Mouse (Mus musculus) frontal cortex, postnatal 25 days (tissue): ENCODE measurements around the gene Iltifb.
"Not testable (repeated sequence)": the region's sequence is repeated elsewhere in the genome, so short reads cannot be mapped to it uniquely, and the experiment has no call there.

Source experiments
- DNase-seq, 2 experiments: peaks; one replicate each; pipeline ENCODE4 v3.0.0; 2022; ENCODE audit warnings: low spot score in 2 of 2

Iltifb gene

GRCm38 (mm10) chr10:118294938-118295337 lies at the start of gene Iltifb:
TSS of gene Iltifb (minus strand) at chr10:118295038.
- DNase-seq, result no peak

- not testable (repeated sequence) for DNase-seq
These were observed 48.3 kb upstream of the Iltifb start, which contains the start of gene Gm9046 for GRCm38 (mm10) chr10:118343155-118343554. TSS of gene Gm9046 (minus strand) at chr10:118343255.

- DNase-seq, result not testable (repeated sequence)
These were observed 42.9 kb upstream of the Iltifb start, which contains the start of gene Gm9045 for GRCm38 (mm10) chr10:118337731-118338130. TSS of gene Gm9045 (minus strand) at chr10:118337831.

GRCm38 (mm10) chr10:118332308-118332707 lies 37.5 kb upstream of the Iltifb start, which contains the start of gene Gm9044:
TSS of gene Gm9044 (minus strand) at chr10:118332408.
- not testable (repeated sequence) for DNase-seq

GRCm38 (mm10) chr10:118326869-118327268 lies 32.0 kb upstream of the Iltifb start, which contains the start of gene Gm9040:
TSS of gene Gm9040 (minus strand) at chr10:118326969.
- DNase-seq, result not testable (repeated sequence)

- no peak for DNase-seq
These were observed 24.2 kb upstream of the Iltifb start for GRCm38 (mm10) chr10:118319024-118319423.

DNA sequence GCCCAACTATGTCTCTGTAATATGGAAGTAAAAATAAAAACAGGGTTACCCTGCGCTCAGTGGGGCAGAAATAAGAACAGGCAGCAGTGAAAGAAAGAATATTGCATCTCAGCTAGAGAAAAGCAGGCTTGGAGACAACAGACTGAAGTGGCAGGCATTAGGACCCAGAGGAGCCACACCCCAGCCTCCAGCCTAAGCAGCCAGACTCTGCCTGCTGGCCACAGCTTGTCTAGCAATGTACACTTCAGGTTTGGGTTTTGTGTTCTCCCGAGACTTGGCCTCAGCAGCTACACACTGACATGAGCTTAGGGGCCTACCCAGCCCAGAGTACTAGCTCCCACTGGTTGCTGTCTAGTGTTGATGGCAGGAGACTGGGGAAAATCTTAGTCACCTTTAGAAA lies 7.3 kb upstream of the Iltifb start:
- DNase-seq, result not testable (repeated sequence)

DNA sequence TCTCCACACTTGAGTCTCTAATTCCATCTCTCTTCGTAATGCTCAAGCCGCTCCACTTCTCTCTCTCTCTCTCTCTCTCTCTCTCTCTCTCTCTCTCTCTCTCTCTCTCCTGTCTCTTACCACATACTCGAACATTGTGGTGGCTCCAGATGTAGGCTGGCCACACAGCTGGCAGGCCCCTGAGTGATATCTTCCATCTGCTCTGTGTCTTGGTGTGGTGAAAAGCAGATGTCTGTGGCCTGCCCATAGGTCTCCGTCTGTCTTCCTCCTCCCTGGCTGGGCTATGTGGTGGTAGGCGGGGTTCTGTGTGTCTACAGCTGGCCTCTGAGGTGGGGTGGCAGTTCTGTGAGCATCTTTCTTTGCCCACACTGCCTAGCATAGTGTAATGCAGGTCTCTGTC lies 11.8 kb downstream of the Iltifb start:
- not testable (repeated sequence) for DNase-seq

DNA sequence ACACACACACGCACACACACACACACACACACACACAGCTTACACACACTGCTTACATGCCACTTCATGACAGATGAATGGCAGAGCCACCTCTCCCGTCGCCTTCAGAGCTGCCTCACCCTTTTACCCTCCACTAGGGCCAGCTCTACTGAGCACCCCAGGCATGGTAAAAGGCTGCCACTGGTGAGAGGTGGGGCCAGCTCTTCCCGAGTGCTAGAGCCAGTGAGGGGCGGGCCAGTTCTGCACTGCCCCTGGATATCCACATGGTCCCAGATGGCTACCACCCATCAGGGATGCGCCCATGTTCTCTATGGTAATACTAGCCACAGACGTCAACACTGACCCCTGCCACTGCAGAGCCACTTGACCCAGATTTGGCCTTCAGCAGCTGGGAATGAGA lies 12.3 kb downstream of the Iltifb start:
- not testable (repeated sequence) for DNase-seq

- DNase-seq, result not testable (repeated sequence)
These were observed 16.8 kb downstream of the Iltifb start for GRCm38 (mm10) chr10:118278069-118278468.

- DNase-seq, result not testable (repeated sequence)
These were observed 23.4 kb downstream of the Iltifb start for GRCm38 (mm10) chr10:118271416-118271815.

DNA sequence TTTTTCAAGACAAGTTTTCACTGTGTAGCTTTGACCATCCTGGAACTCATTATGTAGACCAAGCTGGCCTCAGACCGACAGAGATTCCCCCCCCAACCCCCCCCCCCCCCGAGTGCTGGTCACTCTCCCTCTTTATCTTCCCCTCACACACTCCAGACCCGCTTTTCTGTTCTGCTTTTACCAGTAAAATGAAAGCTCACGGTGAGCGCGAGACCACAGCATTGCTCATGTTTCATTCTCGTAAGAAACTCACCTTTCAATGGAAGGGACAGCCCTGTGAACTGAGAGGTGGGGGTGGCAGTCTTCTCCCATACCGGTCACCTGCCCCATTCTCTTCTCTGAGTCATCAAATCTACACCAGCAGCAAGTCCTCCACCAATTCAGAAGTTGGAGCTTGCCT lies 26.0 kb downstream of the Iltifb start:
- not testable (repeated sequence) for DNase-seq

DNA sequence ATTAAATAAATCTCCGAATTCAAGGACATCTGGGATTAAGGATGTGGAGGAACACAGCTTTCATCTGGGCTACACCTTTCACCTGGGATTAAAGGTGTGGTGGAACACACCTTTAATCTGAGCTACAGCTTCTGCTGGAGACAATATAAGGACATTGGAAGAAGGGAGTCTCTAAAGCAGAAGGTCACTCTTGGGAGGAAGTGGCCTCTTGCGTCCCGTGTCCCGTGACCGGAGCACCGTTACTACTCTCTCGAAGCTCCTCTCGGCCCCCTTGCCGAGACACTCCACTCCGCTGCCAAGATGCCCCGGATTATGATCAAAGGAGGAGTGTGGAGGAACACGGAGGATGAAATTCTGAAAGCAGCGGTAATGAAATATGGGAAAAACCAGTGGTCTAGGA lies 36.5 kb downstream of the Iltifb start, which contains the start of gene Gm32802:
Gm32802 (plus strand) TSS at position 301 of the 400 bp plus-strand sequence.
- not testable (repeated sequence) for DNase-seq

DNA sequence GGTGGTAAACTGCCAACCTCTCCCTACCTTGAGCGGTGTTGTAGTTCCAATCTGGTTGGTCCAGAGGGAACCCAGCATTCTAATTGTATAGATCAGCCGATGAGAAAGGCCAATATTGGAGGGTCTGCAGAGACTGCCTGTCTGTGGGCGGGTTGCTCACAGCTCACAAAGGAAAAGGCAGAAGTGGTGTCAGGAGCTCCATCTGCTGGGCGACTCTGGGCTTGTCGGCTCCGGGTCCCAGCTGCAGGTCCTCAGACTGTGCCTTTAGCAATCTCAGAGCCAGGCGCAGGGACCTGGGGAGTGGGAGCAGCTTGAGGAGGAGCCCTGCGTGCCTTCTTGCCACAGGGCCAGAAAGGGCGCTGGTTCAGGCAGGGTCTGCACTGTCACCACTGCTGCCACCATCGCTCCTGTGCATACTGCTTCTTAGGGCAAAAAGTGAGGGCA lies 44.0 kb downstream of the Iltifb start:
- peak in 1 of 2 experiments; percentile 6 for DNase-seq

GRCm38 (mm10) chr10:118249006-118249595 lies 45.7 kb downstream of the Iltifb start:
- peak in 1 of 2 experiments; percentile 5 for DNase-seq

DNA sequence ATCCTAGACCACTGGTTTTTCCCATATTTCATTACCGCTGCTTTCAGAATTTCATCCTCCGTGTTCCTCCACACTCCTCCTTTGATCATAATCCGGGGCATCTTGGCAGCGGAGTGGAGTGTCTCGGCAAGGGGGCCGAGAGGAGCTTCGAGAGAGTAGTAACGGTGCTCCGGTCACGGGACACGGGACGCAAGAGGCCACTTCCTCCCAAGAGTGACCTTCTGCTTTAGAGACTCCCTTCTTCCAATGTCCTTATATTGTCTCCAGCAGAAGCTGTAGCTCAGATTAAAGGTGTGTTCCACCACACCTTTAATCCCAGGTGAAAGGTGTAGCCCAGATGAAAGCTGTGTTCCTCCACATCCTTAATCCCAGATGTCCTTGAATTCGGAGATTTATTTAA lies 54.2 kb downstream of the Iltifb start, which contains the start of gene Gm32717:
Gm32717 (minus strand) TSS at position 101 of the 400 bp plus-strand sequence.
- not testable (repeated sequence) for DNase-seq
